Mouse (Mus musculus): ENCODE results near the gene Ccnyl1. TPM values are rescaled to one million over a fixed set of nuclear protein-coding genes. Genes with fewer than 3 reads are reported as not detected.

The Ccnyl1 gene
- total RNA-seq, 2 experiments from 2014 or later: 24.0 to 27.6 TPM

DNA sequence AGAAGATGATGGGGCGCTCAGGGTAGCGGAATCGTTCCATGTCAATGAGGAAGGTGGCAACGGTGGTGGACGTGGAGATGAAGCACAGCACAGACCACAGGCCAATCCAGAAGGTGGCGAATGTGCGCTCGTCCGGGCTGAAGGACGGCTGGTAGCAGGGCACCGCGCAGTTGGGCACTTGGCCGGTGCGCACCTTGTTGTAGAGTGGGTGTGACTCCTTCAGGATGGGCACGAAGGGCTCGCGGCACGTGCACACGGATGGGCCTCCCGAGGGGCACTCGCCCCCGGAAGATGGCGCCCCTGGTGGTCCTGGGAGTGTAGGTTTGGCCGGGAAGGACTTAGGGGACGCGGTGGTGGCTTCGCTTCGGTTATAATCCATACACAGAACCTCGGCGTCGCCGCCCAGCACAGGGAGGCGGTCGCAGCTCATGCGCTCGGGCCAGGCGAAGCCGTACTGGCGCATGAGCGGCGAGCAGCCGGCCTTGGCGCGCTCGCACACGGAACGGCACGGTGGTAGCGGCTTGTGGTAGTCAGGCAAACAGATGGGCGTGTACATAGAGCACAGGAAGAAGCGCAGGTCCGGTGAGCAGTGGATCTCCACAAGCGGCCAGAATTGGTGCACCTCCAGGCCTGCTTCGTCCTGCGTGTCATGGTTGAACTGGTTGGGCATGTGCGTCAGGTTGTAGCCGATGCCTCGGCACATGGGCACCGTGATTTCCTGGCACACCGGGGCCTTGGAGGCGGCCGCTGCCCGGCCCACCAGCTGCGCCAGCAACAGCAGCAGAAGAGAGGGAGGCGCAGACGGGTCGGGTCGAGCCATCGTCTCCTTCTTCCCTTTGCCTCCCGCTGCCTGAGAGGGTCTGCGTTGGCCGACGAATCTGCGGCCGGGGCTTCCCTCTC lies 45.8 kb downstream of the Ccnyl1 start:
- intact Hi-C loops (cut with DNase I): loop anchor here (1.0 to 10.0 kb wide), 2 partner anchors 182 to 449 kb away; partner anchors contain the start of genes Idh1 and Pikfyve
- peak; percentile 58 to 60 for DNase-seq

DNA sequence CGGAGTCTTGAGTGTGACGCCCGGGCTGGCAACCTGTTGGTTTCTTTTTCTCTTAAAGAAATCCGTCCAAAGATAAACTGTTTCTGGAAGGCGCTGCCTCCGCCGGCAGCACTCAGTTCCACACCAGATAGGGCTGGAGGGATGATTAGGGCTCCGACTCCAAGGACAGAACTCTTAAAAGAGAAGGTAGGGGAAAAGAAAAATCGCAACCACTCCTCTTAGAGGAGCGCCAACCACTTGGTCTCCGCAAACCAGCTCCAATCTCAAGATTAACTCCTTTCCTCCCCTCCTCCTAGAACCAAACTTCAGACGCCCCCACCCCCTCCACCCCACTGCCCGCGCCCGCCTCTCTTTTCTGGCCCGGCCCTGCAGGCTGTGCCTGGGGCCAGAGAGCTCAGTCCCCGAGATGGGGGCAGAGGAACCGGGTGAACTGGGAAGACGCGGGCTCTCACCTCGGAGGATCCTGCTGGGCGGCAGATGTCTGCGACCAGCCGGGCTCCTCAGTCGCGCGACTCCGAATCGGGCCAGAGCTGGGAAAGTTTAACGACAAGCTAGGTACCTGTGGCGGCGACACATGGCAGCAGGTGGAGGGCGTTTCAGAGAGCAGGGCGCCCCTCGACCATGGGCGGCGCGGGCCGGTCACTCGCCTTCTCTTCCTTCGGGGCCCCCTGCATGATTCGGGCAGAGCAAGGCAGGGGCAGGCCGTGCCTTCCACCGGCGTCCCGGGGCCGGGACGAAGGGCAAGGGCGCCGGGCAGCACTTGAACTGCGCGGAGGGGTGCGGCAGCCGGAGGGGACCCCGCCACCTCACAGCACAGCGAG lies 46.6 kb downstream of the Ccnyl1 start:
- peak; percentile 41 to 57 for DNase-seq
- intact Hi-C loops (cut with DNase I): loop anchor here (1.0 to 10.0 kb wide), 2 partner anchors 181 to 448 kb away; partner anchors contain the start of genes Idh1 and Pikfyve

DNA sequence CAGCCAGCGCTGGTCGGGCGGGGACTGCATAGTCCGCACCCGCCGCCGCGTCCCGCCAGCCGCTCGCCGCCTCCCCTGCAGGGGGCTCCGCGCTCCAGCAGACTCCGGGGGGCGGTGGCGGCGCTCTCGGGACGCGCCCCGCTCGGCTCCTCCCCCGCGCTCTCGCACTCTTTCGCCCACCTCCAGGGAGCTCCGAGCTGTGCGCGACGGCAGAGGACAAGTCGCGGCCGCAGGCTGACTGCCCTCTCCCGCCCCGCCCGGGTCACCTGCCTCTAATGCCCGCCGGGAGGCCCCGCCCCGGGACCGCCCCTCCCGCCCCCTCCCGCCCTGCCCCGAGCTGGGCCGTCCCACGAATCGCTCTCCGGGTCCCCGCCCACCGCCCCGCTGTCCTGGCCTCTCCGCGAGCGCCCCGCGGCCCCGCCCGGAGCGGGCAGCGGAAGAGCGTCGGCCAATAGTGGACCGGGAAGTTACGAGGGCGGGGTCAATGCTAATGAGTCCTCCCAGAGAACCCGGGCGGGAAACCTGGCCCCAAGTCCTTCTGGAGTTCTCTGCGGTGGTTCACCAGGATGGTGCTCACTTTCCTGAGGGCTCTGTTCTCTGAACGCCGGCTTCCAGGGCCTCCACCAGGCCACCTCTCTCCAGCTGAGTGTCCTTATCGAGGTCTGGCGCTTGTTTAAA lies 47.4 kb downstream of the Ccnyl1 start, which contains the start of gene Fzd5:
Fzd5 (minus strand) TSS at position 250 of the 678 bp plus-strand sequence.
- intact Hi-C loops (cut with DNase I): loop anchor here (2.0 to 10.0 kb wide), 2 partner anchors 55 to 447 kb away; partner anchors contain the start of genes Idh1 and Pikfyve
- DNase-seq: peak; percentile 94 to 96

DNA sequence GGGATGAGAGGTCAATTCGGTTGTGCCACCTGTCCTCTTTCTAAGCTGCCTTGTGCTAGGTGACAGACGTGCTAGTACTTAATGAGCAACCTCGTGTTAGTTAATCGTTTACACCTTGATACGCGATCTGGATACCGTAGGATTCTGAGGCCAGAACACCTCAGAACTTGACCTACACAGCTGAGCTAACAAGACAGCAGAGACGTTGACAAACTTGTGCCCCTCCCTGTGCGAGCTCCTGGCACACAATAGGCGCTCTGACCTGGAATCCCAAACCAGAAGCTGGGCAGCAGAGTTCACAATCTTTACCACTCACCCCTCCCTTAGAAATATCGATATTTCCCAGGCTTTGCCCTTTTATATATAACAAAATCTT lies 47.9 kb downstream of the Ccnyl1 start:
- no peak for DNase-seq
- intact Hi-C loops (cut with DNase I): loop anchor here (2.0 to 10.0 kb wide), 2 partner anchors 55 to 447 kb away; partner anchors contain the start of genes Idh1 and Pikfyve

DNA sequence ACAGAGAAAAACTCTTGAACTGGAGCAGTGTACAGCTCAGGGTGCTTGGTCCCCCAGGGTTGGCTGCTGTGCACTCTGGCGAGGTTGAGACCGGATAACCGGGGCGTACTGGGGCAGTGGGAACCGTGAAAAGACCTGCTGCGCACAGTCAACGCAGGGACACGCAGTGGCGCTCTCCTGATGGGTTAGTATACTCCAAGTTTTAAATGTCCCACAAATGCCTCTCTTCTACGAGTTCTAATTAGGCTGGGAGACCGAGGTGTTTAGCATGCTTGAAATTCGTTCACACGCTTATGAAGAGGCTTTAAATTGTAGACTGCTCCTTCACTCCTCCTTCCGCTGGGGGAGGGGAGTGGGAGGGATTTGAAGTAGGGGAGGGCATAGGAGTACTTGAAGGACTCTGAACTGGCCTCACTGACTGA lies 48.4 kb downstream of the Ccnyl1 start:
- intact Hi-C loops (cut with DNase I): loop anchor here (2.0 to 10.0 kb wide), 2 partner anchors 54 to 446 kb away; partner anchors contain the start of genes Idh1 and Pikfyve
- DNase-seq: peak; percentile 61 to 70

DNA sequence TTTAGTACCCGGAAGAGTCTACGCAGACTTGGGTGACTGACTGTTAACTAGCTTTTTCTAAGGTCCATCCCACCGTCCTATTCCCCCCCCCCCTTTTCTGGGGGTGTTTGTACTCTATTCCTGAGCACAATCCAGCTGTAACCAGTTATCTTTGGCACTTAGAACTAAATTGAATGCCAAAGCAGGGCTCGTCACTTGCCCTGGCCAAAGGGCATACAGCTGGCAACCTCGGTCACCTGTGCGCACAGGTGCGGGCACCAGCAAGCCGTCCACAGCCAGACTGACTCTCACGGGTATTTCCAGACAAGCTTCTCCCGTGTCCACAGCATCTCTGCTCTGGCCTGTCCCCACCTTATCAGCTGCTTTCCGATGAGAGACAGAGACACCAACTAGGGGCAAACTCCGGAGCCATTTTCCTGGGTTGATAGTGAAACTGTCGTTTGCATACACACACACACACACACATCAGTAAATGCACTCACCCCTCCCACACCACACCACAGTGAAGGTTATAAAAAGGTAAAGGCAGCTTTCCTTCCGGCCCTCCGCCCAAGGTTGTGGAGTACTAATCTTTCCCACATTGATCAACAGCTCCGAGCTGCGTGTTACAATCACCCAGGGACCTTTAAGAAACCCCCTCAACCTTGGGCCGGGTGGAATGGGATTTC lies 52.6 kb downstream of the Ccnyl1 start:
- intact Hi-C loops (cut with DNase I): no loop called here
- no peak for DNase-seq

DNA sequence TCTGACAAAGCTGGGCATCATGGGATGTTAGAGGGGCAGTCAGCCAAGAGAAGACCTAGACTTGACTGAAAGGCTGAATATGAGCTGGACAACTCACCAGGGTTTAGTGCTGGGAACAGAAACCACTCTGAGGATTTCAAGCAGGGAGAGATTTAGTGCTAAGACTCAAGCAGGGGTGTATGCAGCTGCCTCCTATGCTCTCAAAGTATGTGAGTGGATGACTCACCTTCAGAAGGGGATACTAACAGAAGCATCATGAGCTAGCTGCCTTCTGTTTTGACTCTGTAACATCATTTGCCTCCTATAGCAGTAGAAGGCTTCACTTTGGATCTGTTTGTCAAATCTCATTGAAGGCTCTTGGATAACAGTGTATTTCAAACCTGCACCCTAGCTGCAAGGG lies 54.4 kb downstream of the Ccnyl1 start:
- intact Hi-C loops (cut with DNase I): no loop called here
- DNase-seq: no peak

DNA sequence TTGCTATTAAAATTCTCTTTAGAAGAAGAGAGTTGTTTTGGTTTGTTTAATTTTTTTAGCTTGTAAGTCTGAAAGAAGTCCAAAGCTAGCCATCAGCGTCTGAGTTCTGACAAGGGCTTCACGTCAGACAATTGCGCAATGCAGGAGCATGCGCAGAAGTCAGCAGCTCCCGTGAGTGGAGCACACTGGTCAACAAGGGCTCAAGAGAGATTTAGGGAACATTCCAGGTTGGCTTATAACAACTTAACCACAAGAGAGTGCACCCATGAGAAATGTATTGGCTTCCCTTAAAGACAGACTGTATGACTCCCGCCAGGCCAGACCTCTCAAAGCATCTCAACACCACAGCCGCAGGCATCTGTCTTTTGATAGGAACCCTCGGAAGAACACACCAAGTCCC lies 62.9 kb downstream of the Ccnyl1 start:
- peak; percentile 64 for DNase-seq
- intact Hi-C loops (cut with DNase I): no loop called here

DNA sequence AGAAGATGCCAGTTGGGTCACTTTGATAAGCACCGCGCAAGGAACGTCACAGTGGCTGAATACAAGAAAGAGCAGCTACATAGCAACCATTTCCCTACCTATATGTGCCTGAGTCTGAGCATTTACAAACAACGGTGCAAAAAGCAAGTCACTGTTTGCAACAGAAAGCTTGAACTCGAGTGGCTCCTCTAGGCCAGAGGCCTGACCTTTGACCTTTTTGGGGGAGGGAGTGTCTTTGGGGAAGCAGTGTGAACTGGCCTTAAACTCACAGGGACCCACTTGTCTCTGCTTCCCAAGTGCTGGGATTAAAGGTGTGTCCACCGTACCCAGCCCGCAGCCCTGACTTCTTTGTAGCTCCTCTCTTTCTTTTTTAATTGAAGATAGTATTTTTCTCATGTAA lies 63.4 kb downstream of the Ccnyl1 start:
- no peak for DNase-seq

DNA sequence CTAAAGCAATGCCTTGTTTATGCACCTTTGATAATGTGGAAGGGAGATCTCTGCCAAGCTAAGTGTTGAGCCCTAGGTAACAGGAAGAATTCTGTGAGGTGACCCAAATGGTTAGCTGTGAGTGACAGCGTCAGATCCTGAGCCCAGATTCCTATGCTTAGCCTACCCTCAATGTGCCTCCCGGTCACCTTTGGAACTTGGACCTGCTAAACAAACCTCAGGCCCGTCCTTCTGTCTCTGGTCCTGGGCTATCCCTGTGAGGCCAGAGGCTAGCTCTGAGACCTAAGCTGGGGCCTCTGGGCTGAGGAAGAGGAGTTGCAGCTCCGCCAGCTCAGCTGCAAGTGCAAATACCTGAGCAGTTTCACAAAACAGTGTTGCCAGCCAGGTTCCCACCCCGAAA lies 64.4 kb downstream of the Ccnyl1 start:
- intact Hi-C loops (cut with DNase I): no loop called here
- no peak for DNase-seq

More for the DNA sequence above, 63.4 kb downstream of the Ccnyl1 start:
- intact Hi-C loops (cut with DNase I): no loop called here

DNA sequence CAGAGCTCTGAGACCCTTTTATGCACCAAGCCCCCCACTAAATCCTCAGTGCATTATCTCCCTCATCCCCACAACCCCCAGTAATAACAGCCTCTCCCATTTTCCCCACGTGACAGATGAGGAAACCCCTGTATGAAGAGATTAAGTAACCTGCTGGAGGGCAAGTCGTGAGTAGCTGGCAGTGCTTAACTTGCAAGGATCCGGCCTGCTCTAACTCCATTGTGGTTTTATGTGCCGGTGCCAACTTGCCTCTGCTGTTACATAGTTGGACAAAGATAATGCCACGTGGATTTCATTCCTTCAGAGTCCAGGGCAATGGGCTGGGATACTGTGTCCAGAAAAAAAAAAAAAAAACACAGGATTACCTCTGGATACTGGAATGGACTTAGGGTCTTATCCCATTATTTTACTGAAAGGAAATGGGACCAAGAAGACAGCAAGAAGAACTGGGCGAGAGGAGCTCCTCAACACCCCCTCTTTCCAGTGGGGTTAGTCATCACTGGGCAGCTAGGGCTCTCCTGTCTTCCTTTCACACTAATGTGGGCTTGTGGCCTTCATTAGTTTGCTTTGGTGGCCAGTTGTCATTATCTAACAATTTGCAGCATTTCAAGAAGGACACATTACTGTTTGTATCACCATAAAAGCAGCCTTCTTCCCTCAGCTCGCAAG lies 65.8 kb downstream of the Ccnyl1 start:
- no peak for DNase-seq
- intact Hi-C loops (cut with DNase I): no loop called here

DNA sequence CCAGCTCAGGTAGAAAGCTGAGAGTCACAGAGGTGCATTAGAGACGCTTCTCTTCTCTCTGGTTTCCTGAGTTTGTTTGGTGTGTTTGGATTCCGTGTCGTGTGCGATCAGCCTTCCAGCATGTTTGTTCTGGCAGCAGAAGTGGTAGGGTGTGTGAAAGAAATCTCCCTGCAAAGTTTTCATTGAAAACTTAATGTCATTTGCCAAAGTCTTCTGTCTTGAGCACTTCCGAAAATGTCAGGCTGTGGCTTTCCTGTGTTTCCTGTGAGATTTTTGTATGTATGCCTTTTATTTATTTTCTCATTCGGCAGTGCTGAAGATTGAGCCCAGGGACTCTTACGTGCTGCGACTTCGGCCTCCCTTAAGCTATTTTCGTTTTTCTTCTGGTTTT lies 66.4 kb downstream of the Ccnyl1 start:
- DNase-seq: peak; percentile 33 to 36
- intact Hi-C loops (cut with DNase I): no loop called here

DNA sequence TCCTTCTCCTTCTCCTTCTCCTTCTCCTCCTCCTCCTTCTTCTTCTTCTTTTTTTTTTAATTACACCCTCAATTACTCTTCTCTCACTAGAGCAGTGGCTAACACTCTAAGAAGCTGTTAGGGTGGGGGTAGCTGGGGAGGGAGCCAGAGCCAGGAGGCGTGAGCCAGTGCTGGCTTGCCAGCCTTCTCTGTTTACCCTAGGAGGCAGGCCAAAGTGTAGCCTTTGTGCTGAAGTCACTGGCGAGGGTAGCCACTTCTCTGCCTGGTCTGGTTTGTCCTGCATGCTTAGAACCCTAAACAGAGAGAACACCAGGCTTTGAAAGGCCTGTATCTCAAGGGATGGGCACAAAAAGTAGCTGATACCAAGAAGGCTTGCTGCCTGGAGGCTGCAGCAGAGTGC lies 67.0 kb downstream of the Ccnyl1 start:
- intact Hi-C loops (cut with DNase I): no loop called here
- peak; percentile 43 to 44 for DNase-seq

DNA sequence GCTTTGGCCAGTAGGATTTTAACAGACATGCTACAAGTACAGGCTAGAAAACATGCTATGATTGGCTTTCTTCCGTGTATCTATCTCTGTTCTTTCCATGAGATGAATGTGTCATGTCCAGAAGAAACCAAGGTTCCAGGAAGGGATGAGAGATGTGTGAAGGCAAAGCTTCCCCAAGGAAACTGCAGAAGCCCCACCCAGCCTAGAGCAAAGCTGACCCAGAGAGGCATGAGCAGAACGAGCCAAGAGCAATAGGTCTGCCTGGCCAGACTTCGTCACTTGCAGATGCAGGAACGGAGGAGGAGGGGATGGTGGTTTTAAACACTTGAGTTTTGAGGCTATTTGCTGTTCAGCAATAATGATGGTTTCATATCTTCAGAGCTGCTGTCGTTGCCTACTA lies 67.5 kb downstream of the Ccnyl1 start:
- DNase-seq: peak; percentile 32 to 50
- intact Hi-C loops (cut with DNase I): no loop called here

DNA sequence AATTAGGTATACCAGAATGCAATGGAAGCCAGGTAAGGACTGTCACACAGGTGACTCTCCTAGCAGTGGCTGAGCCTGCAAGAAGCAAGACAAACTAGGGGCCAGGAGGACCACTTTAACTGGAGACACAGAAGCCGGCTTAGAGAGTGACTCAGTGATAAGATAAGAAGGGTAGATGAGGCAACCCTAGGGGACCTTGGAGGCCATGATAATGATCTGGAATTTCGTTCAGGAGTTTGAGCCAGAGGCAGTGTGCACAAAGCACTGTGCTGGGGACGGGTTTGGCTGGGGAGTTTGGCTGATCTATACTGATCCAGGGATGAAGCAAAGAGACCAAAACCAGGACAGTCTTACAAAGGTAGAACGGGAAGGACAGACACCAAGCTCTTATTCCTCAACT lies 71.4 kb downstream of the Ccnyl1 start:
- intact Hi-C loops (cut with DNase I): no loop called here

DNA sequence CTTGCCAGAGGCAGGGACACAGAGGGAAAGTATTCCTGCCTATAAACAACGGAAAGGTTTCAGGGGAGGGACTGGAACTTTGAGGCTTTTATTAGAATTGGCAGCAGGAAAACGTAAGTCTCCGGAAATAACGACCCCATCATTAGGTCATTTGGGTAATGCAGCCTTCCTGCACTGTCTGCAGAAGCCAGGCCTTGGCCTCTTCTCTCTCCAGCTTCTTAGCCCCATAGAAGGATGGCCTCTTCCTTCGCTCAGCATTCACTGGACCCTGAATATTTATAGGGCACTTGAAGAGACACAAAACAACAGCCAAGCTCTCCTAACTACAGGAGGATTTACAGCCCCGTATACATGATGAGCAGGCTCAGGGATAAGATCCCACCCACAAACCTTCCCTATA lies 79.9 kb downstream of the Ccnyl1 start:
- DNase-seq: no peak
- intact Hi-C loops (cut with DNase I): no loop called here

More for the DNA sequence above, 71.4 kb downstream of the Ccnyl1 start:
- no peak for DNase-seq

DNA sequence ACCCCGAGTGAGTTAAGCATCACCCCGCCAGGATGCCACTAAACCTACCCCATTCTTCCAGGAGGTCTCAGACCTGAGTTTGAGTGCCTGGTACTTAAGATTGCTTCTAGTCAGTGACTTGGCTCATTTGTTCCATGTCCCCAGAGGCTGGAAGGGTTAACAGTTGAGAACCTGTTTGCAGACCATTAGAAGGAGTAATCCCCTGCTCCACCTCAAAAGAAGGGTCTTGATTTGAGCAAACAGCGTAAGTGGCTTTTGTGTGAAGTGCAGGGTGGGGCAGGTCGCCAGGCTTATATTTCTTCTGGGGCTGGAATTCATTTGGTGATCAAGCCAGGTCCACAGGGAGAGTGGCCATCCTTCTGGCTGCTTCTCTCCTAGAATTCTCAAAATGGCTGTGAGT lies 83.0 kb downstream of the Ccnyl1 start:
- no peak for DNase-seq
- intact Hi-C loops (cut with DNase I): no loop called here
